Mouse (Mus musculus): ENCODE results near the gene Fbxl15. TPM values are rescaled to one million over a fixed set of nuclear protein-coding genes. Genes with fewer than 3 reads are reported as not detected.

Gene Fbxl15
- total and polyA plus RNA-seq, 2 experiments = 6.2 to 15.1 TPM

DNA sequence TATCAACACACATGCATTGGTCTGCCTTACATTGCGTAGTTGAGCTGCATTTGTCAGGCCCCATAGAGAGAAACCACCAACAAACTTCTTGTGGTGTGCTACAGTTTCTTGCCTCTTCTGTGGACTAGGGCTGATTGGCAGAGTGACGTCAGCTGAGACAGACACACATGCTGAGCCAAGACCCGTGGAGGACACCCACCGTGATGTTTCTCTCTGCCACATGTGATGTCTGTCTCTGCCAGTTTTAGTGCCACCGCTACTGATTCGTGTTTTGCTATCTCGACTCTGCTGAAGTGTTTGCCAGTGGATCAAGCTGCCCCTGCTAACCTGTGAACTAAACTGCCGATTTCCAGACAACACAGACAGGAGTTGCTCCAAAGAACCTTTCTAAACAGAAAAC lies 34.1 kb downstream of the Fbxl15 start:
- Histone ChIP-seq H3K4me3 (ENCODE audit: insufficient read depth, low read depth, low read length) (no peak overlapping the region), H3K9ac (ENCODE audit: low read depth, low read length) (no peak overlapping the region), H3K36me3 (ENCODE audit: control insufficient read depth, insufficient read depth, low read length) (no peaks in the 10 kb centered on the region), H3K27ac (replicated peaks; ENCODE audit: insufficient read depth, low read depth, low read length) (no peak overlapping the region), H3K27me3 (ENCODE audit: control insufficient read depth, insufficient read depth, low read length) (no peaks in the 10 kb centered on the region), H3K4me1 (ENCODE audit: control insufficient read depth, insufficient read depth, low read length) (no peaks in the 10 kb centered on the region), H3K79me2 (ENCODE audit: control insufficient read depth, insufficient read depth, low read length) (no peaks in the 10 kb centered on the region)
- 85% methylated on average over 8 of the region's 8 CpGs for WGBS
- TF ChIP-seq CTCF (IDR thresholded peaks at IDR 0.05; ENCODE audit: low read depth, low read length) = no peak
- no peak for TF ChIP-seq POLR2A (IDR thresholded peaks at IDR 0.05; ENCODE audit: extremely low read depth, insufficient read depth, low read length)
- DNase-seq (ENCODE audit: extremely low read depth, low read depth, low spot score) = no peak

DNA sequence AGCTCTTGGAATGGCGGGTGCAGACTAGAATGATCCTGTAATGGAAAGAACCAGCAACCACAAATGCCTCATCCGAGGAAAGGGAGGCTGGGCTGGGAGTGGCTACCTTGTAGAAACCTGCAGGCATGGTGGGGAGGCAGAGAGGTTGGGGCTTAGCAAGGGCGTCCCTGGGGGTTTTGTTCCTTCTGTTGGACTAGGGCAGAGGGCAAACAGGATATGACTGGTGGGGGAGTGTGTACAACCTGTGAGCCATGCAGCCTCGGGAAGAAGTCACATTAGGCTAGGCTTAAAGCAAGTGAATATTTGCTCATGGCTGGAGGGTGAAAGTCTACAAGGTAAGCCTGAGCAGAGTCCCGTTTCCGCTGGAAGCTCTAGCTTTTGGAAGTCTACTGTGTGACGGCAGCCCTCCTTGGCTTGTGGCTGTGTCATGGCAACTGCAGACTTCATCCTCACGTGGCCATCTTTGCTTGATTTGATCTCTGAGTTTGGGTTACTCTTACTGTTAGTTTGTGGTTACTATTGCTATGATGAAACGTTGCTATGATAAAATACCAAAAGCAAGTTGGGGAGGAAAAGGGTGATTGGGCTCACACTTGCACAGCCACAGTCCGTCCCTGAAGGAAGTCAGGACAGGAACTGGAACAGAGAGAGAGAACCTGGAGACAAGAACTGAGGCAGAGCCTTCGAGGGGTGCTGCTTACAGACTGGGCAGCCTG lies 35.5 kb downstream of the Fbxl15 start:
- no peaks in the 10 kb centered on the region for H3K4me1 ChIP-seq (ENCODE audit: control insufficient read depth, insufficient read depth, low read length)
- no peak overlapping the region for H3K27ac ChIP-seq (replicated peaks; ENCODE audit: insufficient read depth, low read depth, low read length)
- H3K27me3 ChIP-seq (ENCODE audit: control insufficient read depth, insufficient read depth, low read length) = no peaks in the 10 kb centered on the region
- H3K79me2 ChIP-seq (ENCODE audit: control insufficient read depth, insufficient read depth, low read length) = no peaks in the 10 kb centered on the region
- 59% methylated on average over 11 of the region's 11 CpGs for WGBS
- TF ChIP-seq CTCF (IDR thresholded peaks at IDR 0.05; ENCODE audit: low read depth, low read length) (no peak), POLR2A (IDR thresholded peaks at IDR 0.05; ENCODE audit: extremely low read depth, insufficient read depth, low read length) (no peak)
- H3K36me3 ChIP-seq (ENCODE audit: control insufficient read depth, insufficient read depth, low read length) = no peaks in the 10 kb centered on the region
- no peak for DNase-seq (ENCODE audit: extremely low read depth, low read depth, low spot score)
- no peak overlapping the region for H3K9ac ChIP-seq (ENCODE audit: low read depth, low read length)
- no peak overlapping the region for H3K4me3 ChIP-seq (ENCODE audit: insufficient read depth, low read depth, low read length)

DNA sequence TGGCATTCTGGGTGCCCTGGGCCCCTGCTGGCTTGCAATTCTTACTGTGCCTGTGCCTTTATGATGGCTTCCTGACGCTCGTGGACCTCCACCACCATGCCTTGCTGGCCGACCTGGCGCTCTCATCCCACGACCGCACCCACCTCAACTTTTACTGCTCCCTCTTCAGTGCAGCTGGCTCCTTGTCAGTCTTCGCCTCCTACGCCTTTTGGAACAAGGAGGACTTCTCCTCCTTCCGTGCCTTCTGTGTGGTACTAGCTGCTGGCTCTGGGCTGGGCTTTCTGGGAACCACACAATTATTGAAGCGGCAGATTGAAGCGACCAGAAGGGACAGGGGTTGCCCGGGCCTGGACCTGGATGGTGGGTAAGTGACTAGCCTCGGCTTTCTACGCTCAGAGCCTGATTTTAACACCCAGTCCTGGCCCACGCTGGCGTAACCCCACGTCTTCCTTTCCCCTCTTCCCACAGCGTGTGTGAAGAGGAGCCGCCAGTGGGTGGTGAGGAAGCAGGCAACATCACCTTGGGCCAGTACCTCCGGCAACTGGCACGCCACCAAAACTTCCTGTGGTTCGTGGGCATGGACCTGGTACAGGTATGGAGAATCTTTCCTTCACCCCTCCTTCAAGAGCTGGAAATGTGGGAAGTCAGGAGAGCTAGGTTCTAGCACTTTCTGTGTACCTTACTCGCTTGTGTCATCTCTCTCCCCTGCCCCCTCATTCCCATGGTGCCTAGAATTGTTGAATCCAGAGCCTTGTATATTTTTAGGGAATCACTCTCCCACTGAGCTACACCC lies 40.0 kb downstream of the Fbxl15 start:
- Histone ChIP-seq H3K27me3 (ENCODE audit: control insufficient read depth, insufficient read depth, low read length) (no peaks in the 10 kb centered on the region), H3K79me2 (ENCODE audit: control insufficient read depth, insufficient read depth, low read length) (no peaks in the 10 kb centered on the region), H3K27ac (replicated peaks; ENCODE audit: insufficient read depth, low read depth, low read length) (no peak overlapping the region), H3K9ac (ENCODE audit: low read depth, low read length) (no peak overlapping the region), H3K36me3 (ENCODE audit: control insufficient read depth, insufficient read depth, low read length) (no peaks in the 10 kb centered on the region), H3K4me1 (ENCODE audit: control insufficient read depth, insufficient read depth, low read length) (no peaks in the 10 kb centered on the region), H3K4me3 (ENCODE audit: insufficient read depth, low read depth, low read length) (no peak overlapping the region)
- DNase-seq (ENCODE audit: extremely low read depth, low read depth, low spot score) = no peak
- TF ChIP-seq POLR2A (IDR thresholded peaks at IDR 0.05; ENCODE audit: extremely low read depth, insufficient read depth, low read length) (no peak), CTCF (IDR thresholded peaks at IDR 0.05; ENCODE audit: low read depth, low read length) (no peak)
- WGBS = 94% methylated on average over 23 of the region's 23 CpGs

DNA sequence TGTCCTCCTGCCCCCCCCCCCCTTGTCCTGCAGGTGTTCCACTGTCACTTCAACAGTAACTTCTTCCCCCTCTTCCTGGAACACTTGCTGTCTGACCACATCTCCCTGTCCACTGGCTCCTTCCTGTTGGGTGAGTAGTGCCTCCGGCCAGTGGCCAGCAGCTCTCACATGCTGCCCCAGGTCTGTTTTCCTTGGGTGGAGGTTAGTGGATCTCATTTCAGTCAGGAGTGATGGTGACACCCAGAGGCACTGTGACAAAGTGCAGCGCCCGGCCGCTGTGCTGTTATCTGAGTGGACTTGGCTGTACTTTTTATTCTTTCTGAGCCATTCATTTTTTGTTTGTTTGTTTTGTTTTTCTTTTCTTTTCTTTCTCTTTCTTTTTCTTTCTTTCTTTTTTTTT lies 41.2 kb downstream of the Fbxl15 start:
- no peaks in the 10 kb centered on the region for H3K79me2 ChIP-seq (ENCODE audit: control insufficient read depth, insufficient read depth, low read length)
- WGBS = 4% methylated on average over 4 of the region's 4 CpGs

DNA sequence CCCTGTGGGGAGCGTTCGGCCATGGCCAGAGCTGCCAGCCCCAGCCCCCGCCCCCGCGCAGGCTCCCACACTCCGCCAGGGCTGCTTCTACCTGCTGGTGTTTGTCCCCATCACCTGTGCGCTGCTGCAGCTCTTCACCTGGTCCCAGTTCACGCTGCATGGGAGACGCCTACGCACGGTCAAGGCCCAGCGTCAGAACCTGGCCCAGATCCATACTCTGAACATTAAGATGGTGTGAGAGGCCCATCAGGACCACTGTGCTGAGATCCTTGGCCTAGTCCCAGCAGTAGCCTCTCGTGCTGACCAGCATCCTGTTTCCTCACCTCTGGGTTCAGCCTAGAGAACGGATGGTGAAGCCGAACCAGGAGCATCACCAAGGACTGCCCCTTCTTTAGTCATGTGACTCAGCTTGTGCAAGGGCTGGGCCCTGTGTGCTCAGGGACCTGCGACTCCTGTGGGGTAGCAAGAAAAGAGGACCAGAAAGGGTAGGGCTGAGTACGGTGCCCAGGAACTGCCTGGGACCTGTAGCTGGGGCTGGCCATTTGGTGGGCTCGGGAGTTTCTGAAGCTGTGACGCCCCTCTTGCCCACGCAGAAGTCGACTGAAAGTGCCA lies 46.6 kb downstream of the Fbxl15 start:
- WGBS = 46% methylated on average over 21 of the region's 21 CpGs
- Histone ChIP-seq H3K4me1 (ENCODE audit: control insufficient read depth, insufficient read depth, low read length) (no peaks in the 10 kb centered on the region), H3K27me3 (ENCODE audit: control insufficient read depth, insufficient read depth, low read length) (no peaks in the 10 kb centered on the region), H3K27ac (replicated peaks; ENCODE audit: insufficient read depth, low read depth, low read length) (no peak overlapping the region), H3K9ac (ENCODE audit: low read depth, low read length) (no peak overlapping the region), H3K79me2 (ENCODE audit: control insufficient read depth, insufficient read depth, low read length) (no peaks in the 10 kb centered on the region), H3K4me3 (ENCODE audit: insufficient read depth, low read depth, low read length) (no peak overlapping the region), H3K36me3 (ENCODE audit: control insufficient read depth, insufficient read depth, low read length) (peaks cover 12% of the 10 kb centered on the region)
- TF ChIP-seq POLR2A (IDR thresholded peaks at IDR 0.05; ENCODE audit: extremely low read depth, insufficient read depth, low read length) (no peak), CTCF (IDR thresholded peaks at IDR 0.05; ENCODE audit: low read depth, low read length) (no peak)
- no peak for DNase-seq (ENCODE audit: extremely low read depth, low read depth, low spot score)

More for the DNA sequence above, 41.2 kb downstream of the Fbxl15 start:
- Histone ChIP-seq H3K4me3 (ENCODE audit: insufficient read depth, low read depth, low read length) (no peak overlapping the region), H3K36me3 (ENCODE audit: control insufficient read depth, insufficient read depth, low read length) (no peaks in the 10 kb centered on the region), H3K9ac (ENCODE audit: low read depth, low read length) (no peak overlapping the region), H3K27ac (replicated peaks; ENCODE audit: insufficient read depth, low read depth, low read length) (no peak overlapping the region), H3K4me1 (ENCODE audit: control insufficient read depth, insufficient read depth, low read length) (no peaks in the 10 kb centered on the region), H3K27me3 (ENCODE audit: control insufficient read depth, insufficient read depth, low read length) (no peaks in the 10 kb centered on the region)
- peak; percentile 61 for DNase-seq (ENCODE audit: extremely low read depth, low read depth, low spot score)
- TF ChIP-seq POLR2A (IDR thresholded peaks at IDR 0.05; ENCODE audit: extremely low read depth, insufficient read depth, low read length) (no peak), CTCF (IDR thresholded peaks at IDR 0.05; ENCODE audit: low read depth, low read length) (peak; percentile 82)

Measured in liver, adult 2 months (tissue).